Comparison of ENCODE assay signal across 8 mouse cellular contexts in genomic region chr16:85802954-85803353, GRCm38 (mm10). TPM values are rescaled to one million over a fixed set of nuclear protein-coding genes. Genes with fewer than 3 reads are reported as not detected.
DNase-seq lines count a peak whose midpoint lies in the region; ATAC-seq lines count a peak whose summit lies in the region.

TSS of gene Adamts1 (minus strand) at chr16:85803113.

- H3K4me1 ChIP-seq in intestine, embryonic 14.5 days (replicated peaks; ENCODE audit: control insufficient read depth, insufficient read depth, low read length), result peaks cover 19% of the 10 kb centered on the region; the same call in 1 of the 2 replicates

- peak; percentile 77 for DNase-seq in adrenal gland, postnatal 25 days
- peak; percentile 94 for DNase-seq in embryo, embryonic 11 days
- peak; percentile 86 to 91 for DNase-seq in gastrocnemius, postnatal 36 days
- DNase-seq in intestine, embryonic 14.5 days (ENCODE audit: low spot score), result peak; percentile 95
- DNase-seq in left cerebral cortex, adult 8-10 months (ENCODE audit: low spot score in 2 of 2), result peak; percentile 45 to 56
- DNase-seq in lung, postnatal 4 days, result peak; percentile 94 to 97
- peak; percentile 76 for DNase-seq in right cerebral cortex, postnatal 4 days
- DNase-seq in c-Kit-positive CD71-positive TER-119-positive erythroid progenitor cells, embryonic 14.5 days (ENCODE audit: low spot score), result no peak

- H3K27me3 ChIP-seq in intestine, embryonic 14.5 days (replicated peaks; ENCODE audit: control insufficient read depth, insufficient read depth, low read length), result no peaks in the 10 kb centered on the region

- intact Hi-C loops in gastrocnemius, postnatal 36 days (cut with DNase I), result loop anchor here (5.0 kb wide), 2 partner anchors 1444 to 1459 kb away; no protein-coding TSS in a partner anchor

- peak within 1 kb of the TSS; percentile 75 for H3K4me3 ChIP-seq in intestine, embryonic 14.5 days (ENCODE audit: low read depth, low read length)

- peak within 1 kb of the TSS; percentile 77 for H3K4me2 ChIP-seq in intestine, embryonic 14.5 days (ENCODE audit: low read length)

- ATAC-seq in intestine, embryonic 14.5 days (replicated peaks; ENCODE audit: low FRiP score, low TSS enrichment, low read depth), result peak; percentile 83

- peak within 1 kb of the TSS; percentile 91 for H3K9ac ChIP-seq in intestine, embryonic 14.5 days (ENCODE audit: low read length)

- H3K36me3 ChIP-seq in intestine, embryonic 14.5 days (ENCODE audit: control insufficient read depth, insufficient read depth, low read length), result peaks cover 19% of the 10 kb centered on the region

- no peaks in the 10 kb centered on the region for H3K9me3 ChIP-seq in intestine, embryonic 14.5 days (ENCODE audit: control insufficient read depth, low read length)

- WGBS in intestine, embryonic 14.5 days, result 0% methylated on average over 26 of the region's 26 CpGs

- H3K27ac ChIP-seq in intestine, embryonic 14.5 days (ENCODE audit: low read depth), result peak within 1 kb of the TSS; percentile 95

RNA-seq across cellular contexts. Expression of gene Adamts1, which starts in this region (rescaled TPM):
- 13.8 and 16.4 TPM in 2 replicates for total RNA-seq in adrenal gland, postnatal 25 days (2021)
- total RNA-seq in gastrocnemius, postnatal 36 days (2021), result 10 to 100 TPM; 36.7 to 49.6 TPM
- polyA plus RNA-seq in intestine, embryonic 14.5 days (2014; fragmentation: Nextera tagmentation; extraction: Ambion mirVana), result 24.7 and 30.8 TPM in 2 replicates
- total RNA-seq in left cerebral cortex, adult 8-10 months (2022), result 10 to 100 TPM in 2 of 4 experiments, 1 to 10 TPM in 2; 8.1 to 15.9 (median 11.2) TPM
